Mouse (Mus musculus) liver, adult 2 months (tissue): ENCODE measurements around the gene Phldb2.

Source experiments
- CTCF ChIP-seq: fragments of 200-500 bp; IDR thresholded peaks from 2 replicates; pipeline ENCODE4 v1.5.1; 2011; ENCODE audit warnings: low read depth, low read length, control low read depth
- POLR2A ChIP-seq: fragments of 200-500 bp; IDR thresholded peaks from 2 replicates; pipeline ENCODE4 v1.6.1; 2011; ENCODE audit warnings: low read length, control low read depth; ENCODE audit not compliant: insufficient read depth; ENCODE audit errors: extremely low read depth

GRCm38 (mm10) chr16:45903595-45903994, 49.8 kb downstream of the Phldb2 start:
- TF ChIP-seq CTCF (no peak), POLR2A (no peak)
